Mouse (Mus musculus) left cerebral cortex, postnatal 14 days (tissue): ENCODE measurements at regions not wholly inside any gene's neighbourhood (a gene's known extent, or its start where the extent isn't known, plus 50 kb on each side); places are given as distances from the start of the nearest gene placed in this dataset.

Experiments
- DNase-seq, 2 experiments: peaks; one replicate each; pipeline ENCODE4 v3.0.0; 2021 to 2022; ENCODE audit warnings: low spot score in 2 of 2, mixed read lengths in 1 of 2
- intact Hi-C: fragments of 180-260 bp; cut with DNase I; formaldehyde crosslinking; loops from one replicate; pipeline ENCODE4 v1.15.1; 2025

DNA sequence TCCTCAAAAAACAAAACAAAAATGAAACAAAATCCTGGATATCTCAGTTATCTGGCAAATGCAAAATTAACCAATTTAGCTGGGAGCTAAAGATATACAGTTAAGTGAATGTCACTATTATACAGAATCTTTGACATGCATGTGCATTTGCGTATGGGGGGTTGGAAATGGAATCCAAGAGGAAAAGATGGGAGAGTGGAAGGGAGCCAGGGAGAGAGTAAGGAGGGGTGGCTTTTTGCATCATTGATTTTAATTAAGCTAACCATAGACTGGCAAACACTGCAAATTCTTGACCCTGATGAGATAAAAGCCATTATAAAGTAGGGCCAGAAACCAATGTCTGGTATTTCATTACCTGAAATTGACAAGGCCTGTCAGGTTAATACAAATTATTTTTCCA, 488.8 kb downstream of the Chl1 start:
- intact Hi-C loops, result no loop called here
- DNase-seq, result no peak

DNA sequence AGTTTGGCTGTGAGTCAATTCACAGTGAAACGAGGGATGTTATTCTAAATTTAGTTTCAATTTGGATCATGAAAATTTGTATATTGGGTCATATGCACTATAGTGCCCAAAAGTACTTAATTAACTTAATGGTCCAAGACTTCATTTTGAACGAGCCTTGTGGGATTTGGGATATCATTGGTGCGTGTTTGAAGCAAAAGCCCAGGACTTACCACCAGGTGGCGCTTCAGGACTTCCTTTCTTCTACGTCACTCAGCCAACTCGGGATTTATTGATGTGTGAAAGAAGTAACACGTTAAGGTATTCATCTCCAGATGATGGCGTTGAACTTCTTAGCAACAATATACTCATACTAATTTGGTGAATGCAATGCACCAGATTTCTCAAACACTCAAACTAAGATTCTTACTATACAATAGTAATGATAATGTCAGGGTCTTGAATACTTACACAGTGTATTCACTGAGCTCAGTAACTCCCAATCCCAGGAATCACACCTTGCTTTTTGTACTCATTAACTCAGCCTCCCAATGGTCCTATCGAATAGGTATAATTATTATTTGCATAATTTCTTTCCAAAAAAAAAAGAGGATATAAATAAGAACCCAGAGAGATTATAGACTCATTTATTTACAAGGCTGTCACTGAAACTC, 464.0 kb upstream of the Cntn6 start:
- intact Hi-C loops, result no loop called here
- peak; percentile 85 to 92 for DNase-seq

- DNase-seq, result peak in 1 of 2 experiments; percentile 12
- intact Hi-C loops, result loop anchor here (10.0 kb wide), 1 partner anchor 436 kb away; no protein-coding TSS in a partner anchor
Measured at GRCm38 (mm10) chr6:104038853-104039252, 453.7 kb upstream of the Cntn6 start.

- intact Hi-C loops, result no loop called here
- peak in 1 of 2 experiments; percentile 12 for DNase-seq
Measured at GRCm38 (mm10) chr6:104040450-104040849, 452.1 kb upstream of the Cntn6 start.

DNA sequence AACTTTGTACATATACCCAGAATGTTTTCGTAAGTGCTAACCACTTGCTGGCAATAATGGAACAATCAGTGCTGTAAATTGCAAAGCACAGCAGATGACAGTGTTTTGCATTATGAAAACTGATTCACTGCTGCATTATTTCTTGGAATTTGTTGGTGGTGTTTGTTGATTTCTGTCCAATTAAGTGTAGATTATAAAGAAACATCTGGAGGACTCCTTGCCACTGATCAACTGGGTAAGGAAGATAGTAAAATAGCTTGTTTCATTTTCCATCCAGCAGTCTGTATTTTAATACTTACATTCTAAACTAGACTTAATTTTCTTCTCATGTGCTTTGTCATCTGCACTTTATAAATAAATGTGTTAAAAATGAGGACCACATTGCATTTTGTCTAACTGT, 436.6 kb upstream of the Cntn6 start:
- intact Hi-C loops, result no loop called here
- no peak for DNase-seq

GRCm38 (mm10) chr6:104061692-104062263, 430.8 kb upstream of the Cntn6 start:
- intact Hi-C loops, result no loop called here
- peak in 1 of 2 experiments; percentile 5 for DNase-seq

- intact Hi-C loops, result no loop called here
- DNase-seq, result no peak
Measured at GRCm38 (mm10) chr6:104080581-104080980, 412.0 kb upstream of the Cntn6 start.

DNA sequence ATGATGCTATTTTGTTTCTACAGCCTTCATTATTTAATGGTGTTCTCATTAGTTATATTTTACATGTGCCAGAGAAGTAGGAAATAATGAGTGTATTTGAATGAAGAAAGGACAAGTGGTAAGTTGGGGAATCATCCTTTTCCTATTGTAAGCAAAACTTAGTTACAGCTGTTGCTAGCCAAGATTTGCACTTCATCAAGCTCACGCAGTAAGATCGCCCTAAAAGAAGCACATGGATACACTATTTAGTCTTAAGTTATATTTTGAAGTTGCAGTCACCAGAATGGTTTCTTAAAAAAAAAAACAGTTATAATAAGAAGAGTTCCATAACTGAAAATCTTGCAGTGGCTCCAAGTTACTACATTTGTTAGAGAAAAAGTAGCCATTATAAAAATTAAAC, 410.3 kb upstream of the Cntn6 start:
- intact Hi-C loops, result no loop called here
- no peak for DNase-seq

GRCm38 (mm10) chr6:104108386-104108785, 384.2 kb upstream of the Cntn6 start:
- DNase-seq, result peak; percentile 5 to 7
- intact Hi-C loops, result no loop called here
